Mouse (Mus musculus) limb, embryonic 12.5 days (tissue): ENCODE data around the gene Ablim2. TPM values are rescaled to one million over a fixed set of nuclear protein-coding genes. Genes with fewer than 3 reads are reported as not detected.

ENCODE experiments used
- ATAC-seq: fragments of 200-750 bp; cut with Nextera tagmentation; 2 replicates; pipeline ENCODE4 v1.8.0; 2017; ENCODE audit warnings: low read depth, moderate TSS enrichment; ENCODE audit not compliant: insufficient number of reproducible peaks, insufficient read depth, low FRiP score, low TSS enrichment
- H3K27ac ChIP-seq: fragments of 300-500 bp; sonication (generic); 2 replicates; pipeline ENCODE4 v1.5.1; 2016; ENCODE audit warnings: mild to moderate bottlenecking, moderate library complexity
- H3K27me3 ChIP-seq: fragments of 300-500 bp; sonication (generic); 2 replicates; pipeline ENCODE4 v1.6.1; 2016; ENCODE audit warnings: mild to moderate bottlenecking, moderate library complexity
- H3K36me3 ChIP-seq: fragments of 300-500 bp; sonication (generic); 2 replicates; pipeline ENCODE4 v1.6.1; 2016; ENCODE audit warnings: mild to moderate bottlenecking, moderate library complexity
- H3K4me1 ChIP-seq: fragments of 300-500 bp; sonication (generic); replicated peaks from 2 replicates; pipeline ENCODE4 v1.6.1; 2016
- H3K4me2 ChIP-seq: fragments of 300-500 bp; sonication (generic); 2 replicates; pipeline ENCODE4 v1.6.1; 2016; ENCODE audit warnings: mild to moderate bottlenecking, moderate library complexity
- H3K4me3 ChIP-seq: fragments of 300-500 bp; sonication (generic); replicated peaks from 2 replicates; pipeline ENCODE4 v1.5.1; 2016; ENCODE audit warnings: mild to moderate bottlenecking
- H3K9ac ChIP-seq: fragments of 300-500 bp; sonication (generic); replicated peaks from 2 replicates; pipeline ENCODE4 v1.6.1; 2016; ENCODE audit warnings: mild to moderate bottlenecking, moderate library complexity
- H3K9me3 ChIP-seq: fragments of 300-500 bp; sonication (generic); 2 replicates; pipeline ENCODE4 v1.6.1; 2016; ENCODE audit warnings: mild to moderate bottlenecking, moderate library complexity
- WGBS: fragments of 180-500 bp; shearing (Covaris S2); methylation state at CpG from one replicate; pipeline ENCODE4 v1.1.7; 2016; 5-methylcytosine and 5-hydroxymethylcytosine counted together
- polyA plus RNA-seq: library from polyadenylated mRNA; unstranded; fragments of >200 nt; fragmentation: Nextera tagmentation; extraction: Ambion mirVana; gene quantifications from 2 replicates; pipeline ENCODE4 v1.2.1, GENCODE M21; 2016

Ablim2 gene
- polyA plus RNA-seq, result 1.1 TPM in 2 replicates

GRCm38 (mm10) chr5:35757639-35758001, at the start of gene Ablim2:
Gene Ablim2, plus strand, starts transcription at chr5:35757880.
- H3K4me2 ChIP-seq, result peak within 1 kb of the TSS; percentile 98
- peaks cover 13% of the 10 kb centered on the region for H3K4me1 ChIP-seq
- peaks cover 65% of the 10 kb centered on the region for H3K27me3 ChIP-seq
- under 1% methylated on average over 35 of the region's 35 CpGs for WGBS
- H3K9ac ChIP-seq, result peak within 1 kb of the TSS; percentile 48
- ATAC-seq, result peak; percentile 93
- no peak within 1 kb of the TSS for H3K27ac ChIP-seq
- no peaks in the 10 kb centered on the region for H3K9me3 ChIP-seq
- no peaks in the 10 kb centered on the region for H3K36me3 ChIP-seq
- H3K4me3 ChIP-seq, result peak within 1 kb of the TSS; percentile 54

- no peak overlapping the region for H3K4me3 ChIP-seq
- no peak overlapping the region for H3K27ac ChIP-seq
- no peaks in the 10 kb centered on the region for H3K36me3 ChIP-seq
- H3K9ac ChIP-seq, result no peak overlapping the region
- WGBS, result 75% methylated on average over 3 of the region's 3 CpGs
- no peak for ATAC-seq
- 0 out of 2 replicates have a peak, but pooled peaks cover 5% of the 10 kb centered on the region for H3K4me1 ChIP-seq
- H3K4me2 ChIP-seq, result no peak overlapping the region
- no peaks in the 10 kb centered on the region for H3K9me3 ChIP-seq
- H3K27me3 ChIP-seq, result no peaks in the 10 kb centered on the region
These were observed 47.2 kb upstream of the Ablim2 start for GRCm38 (mm10) chr5:35710481-35710880.

GRCm38 (mm10) chr5:35710931-35711330, 46.7 kb upstream of the Ablim2 start:
- ATAC-seq, result no peak
- H3K4me2 ChIP-seq, result no peak overlapping the region
- no peak overlapping the region for H3K27ac ChIP-seq
- 0 out of 2 replicates have a peak, but pooled peaks cover 5% of the 10 kb centered on the region for H3K4me1 ChIP-seq
- H3K9me3 ChIP-seq, result no peaks in the 10 kb centered on the region
- no peak overlapping the region for H3K9ac ChIP-seq
- WGBS, result 70% methylated on average over 3 of the region's 3 CpGs
- no peaks in the 10 kb centered on the region for H3K27me3 ChIP-seq
- H3K36me3 ChIP-seq, result no peaks in the 10 kb centered on the region
- no peak overlapping the region for H3K4me3 ChIP-seq

- no peaks in the 10 kb centered on the region for H3K27me3 ChIP-seq
- no peak overlapping the region for H3K9ac ChIP-seq
- no peak overlapping the region for H3K4me3 ChIP-seq
- H3K4me1 ChIP-seq, result 0 out of 2 replicates have a peak, but pooled peaks cover 5% of the 10 kb centered on the region
- no peak for ATAC-seq
- no peaks in the 10 kb centered on the region for H3K9me3 ChIP-seq
- no peak overlapping the region for H3K27ac ChIP-seq
- no peak overlapping the region for H3K4me2 ChIP-seq
- H3K36me3 ChIP-seq, result no peaks in the 10 kb centered on the region
- WGBS, result 63% methylated on average over 5 of the region's 5 CpGs
These were observed 45.2 kb upstream of the Ablim2 start for GRCm38 (mm10) chr5:35712517-35712916.

GRCm38 (mm10) chr5:35713649-35714354, 43.9 kb upstream of the Ablim2 start:
- Histone ChIP-seq H3K27ac (no peak overlapping the region), H3K4me2 (no peak overlapping the region), H3K9ac (no peak overlapping the region), H3K9me3 (no peaks in the 10 kb centered on the region), H3K4me1 (0 out of 2 replicates have a peak, but pooled peaks cover 5% of the 10 kb centered on the region), H3K27me3 (no peaks in the 10 kb centered on the region), H3K36me3 (no peaks in the 10 kb centered on the region), H3K4me3 (no peak overlapping the region)
- 48% methylated on average over 13 of the region's 13 CpGs for WGBS
- ATAC-seq, result peak; percentile 87

- peaks cover 6% of the 10 kb centered on the region; the same call in 1 of the 2 replicates for H3K4me1 ChIP-seq
- H3K4me2 ChIP-seq, result no peak overlapping the region
- no peaks in the 10 kb centered on the region for H3K36me3 ChIP-seq
- WGBS, result 82% methylated on average over 5 of the region's 5 CpGs
- H3K9ac ChIP-seq, result no peak overlapping the region
- H3K4me3 ChIP-seq, result no peak overlapping the region
- ATAC-seq, result no peak
- no peaks in the 10 kb centered on the region for H3K27me3 ChIP-seq
- no peak overlapping the region for H3K27ac ChIP-seq
- no peaks in the 10 kb centered on the region for H3K9me3 ChIP-seq
These were observed 40.2 kb upstream of the Ablim2 start for GRCm38 (mm10) chr5:35717455-35717854.

GRCm38 (mm10) chr5:35717946-35718345, 39.7 kb upstream of the Ablim2 start:
- Histone ChIP-seq H3K9me3 (no peaks in the 10 kb centered on the region), H3K36me3 (no peaks in the 10 kb centered on the region), H3K4me3 (no peak overlapping the region), H3K27ac (no peak overlapping the region), H3K9ac (no peak overlapping the region), H3K4me1 (peaks cover 9% of the 10 kb centered on the region; the same call in 1 of the 2 replicates), H3K4me2 (no peak overlapping the region), H3K27me3 (no peaks in the 10 kb centered on the region)
- 43% methylated on average over 4 of the region's 4 CpGs for WGBS
- no peak for ATAC-seq

- Histone ChIP-seq H3K27ac (no peak overlapping the region), H3K4me2 (no peak overlapping the region), H3K4me3 (no peak overlapping the region), H3K9me3 (no peaks in the 10 kb centered on the region), H3K36me3 (no peaks in the 10 kb centered on the region), H3K9ac (no peak overlapping the region), H3K4me1 (peaks cover 3% of the 10 kb centered on the region; the same call in 1 of the 2 replicates), H3K27me3 (no peaks in the 10 kb centered on the region)
- no peak for ATAC-seq
- 64% methylated on average over 11 of the region's 11 CpGs for WGBS
These were observed 38.9 kb upstream of the Ablim2 start for GRCm38 (mm10) chr5:35718817-35719216.

GRCm38 (mm10) chr5:35719343-35719742, 38.3 kb upstream of the Ablim2 start:
- H3K4me1 ChIP-seq, result peaks cover 3% of the 10 kb centered on the region; the same call in 1 of the 2 replicates
- no peak overlapping the region for H3K9ac ChIP-seq
- no peak overlapping the region for H3K4me2 ChIP-seq
- H3K27me3 ChIP-seq, result no peaks in the 10 kb centered on the region
- no peak for ATAC-seq
- H3K4me3 ChIP-seq, result no peak overlapping the region
- no peaks in the 10 kb centered on the region for H3K9me3 ChIP-seq
- no peaks in the 10 kb centered on the region for H3K36me3 ChIP-seq
- H3K27ac ChIP-seq, result no peak overlapping the region

GRCm38 (mm10) chr5:35719880-35720279, 37.8 kb upstream of the Ablim2 start:
- no peak for ATAC-seq
- 97% methylated on average over 1 of the region's 1 CpGs for WGBS
- Histone ChIP-seq H3K4me1 (peaks cover 3% of the 10 kb centered on the region; the same call in 1 of the 2 replicates), H3K27me3 (no peaks in the 10 kb centered on the region), H3K27ac (no peak overlapping the region), H3K36me3 (no peaks in the 10 kb centered on the region), H3K9me3 (no peaks in the 10 kb centered on the region), H3K9ac (no peak overlapping the region), H3K4me2 (no peak overlapping the region), H3K4me3 (no peak overlapping the region)

- Histone ChIP-seq H3K27ac (no peak overlapping the region), H3K4me2 (no peak overlapping the region), H3K9me3 (no peaks in the 10 kb centered on the region), H3K9ac (no peak overlapping the region), H3K27me3 (peaks cover 4% of the 10 kb centered on the region; the same call in 1 of the 2 replicates), H3K4me3 (no peak overlapping the region), H3K36me3 (no peaks in the 10 kb centered on the region), H3K4me1 (peaks cover 3% of the 10 kb centered on the region; the same call in 1 of the 2 replicates)
- WGBS, result 93% methylated on average over 2 of the region's 2 CpGs
- ATAC-seq, result no peak
These were observed 35.7 kb upstream of the Ablim2 start for GRCm38 (mm10) chr5:35721933-35722332.

GRCm38 (mm10) chr5:35722654-35723053, 35.0 kb upstream of the Ablim2 start:
- Histone ChIP-seq H3K9me3 (no peaks in the 10 kb centered on the region), H3K9ac (no peak overlapping the region), H3K27ac (no peak overlapping the region), H3K4me3 (no peak overlapping the region), H3K36me3 (no peaks in the 10 kb centered on the region), H3K4me1 (peaks cover 3% of the 10 kb centered on the region; the same call in 1 of the 2 replicates), H3K27me3 (peaks cover 4% of the 10 kb centered on the region; the same call in 1 of the 2 replicates), H3K4me2 (no peak overlapping the region)
- no peak for ATAC-seq
- 42% methylated on average over 2 of the region's 2 CpGs for WGBS
